Mouse (Mus musculus): ENCODE data around the gene Gramd1b.

Gramd1b gene

GRCm38 (mm10) chr9:40375518-40375917 lies 155.7 kb downstream of the Gramd1b start:
- DNase-seq (ENCODE audit: extremely low read depth, low read depth, low spot score), result no peak

GRCm38 (mm10) chr9:40374992-40375391 lies 156.2 kb downstream of the Gramd1b start:
- no peak for DNase-seq (ENCODE audit: extremely low read depth, low read depth, low spot score)

- DNase-seq (ENCODE audit: extremely low read depth, low read depth, low spot score), result no peak
Measured at GRCm38 (mm10) chr9:40374533-40374971, 156.6 kb downstream of the Gramd1b start.

- DNase-seq (ENCODE audit: extremely low read depth, low read depth, low spot score), result no peak
Measured at GRCm38 (mm10) chr9:40374052-40374451, 157.1 kb downstream of the Gramd1b start.

- no peak for DNase-seq (ENCODE audit: extremely low read depth, low read depth, low spot score)
Measured at GRCm38 (mm10) chr9:40370151-40370550, 161.0 kb downstream of the Gramd1b start.

GRCm38 (mm10) chr9:40366795-40367194 lies 164.4 kb downstream of the Gramd1b start:
- no peak for DNase-seq (ENCODE audit: extremely low read depth, low read depth, low spot score)

- DNase-seq (ENCODE audit: extremely low read depth, low read depth, low spot score), result no peak
Measured at GRCm38 (mm10) chr9:40364312-40364711, 166.9 kb downstream of the Gramd1b start.

- DNase-seq (ENCODE audit: extremely low read depth, low read depth, low spot score), result no peak
Measured at GRCm38 (mm10) chr9:40361970-40362369, 169.2 kb downstream of the Gramd1b start.

- DNase-seq (ENCODE audit: extremely low read depth, low read depth, low spot score), result no peak
Measured at GRCm38 (mm10) chr9:40358408-40358896, 172.7 kb downstream of the Gramd1b start.

GRCm38 (mm10) chr9:40356768-40357446 lies 174.3 kb downstream of the Gramd1b start:
- no peak for DNase-seq (ENCODE audit: extremely low read depth, low read depth, low spot score)

GRCm38 (mm10) chr9:40356368-40356767 lies 174.8 kb downstream of the Gramd1b start:
- DNase-seq (ENCODE audit: extremely low read depth, low read depth, low spot score), result no peak

- no peak for DNase-seq (ENCODE audit: extremely low read depth, low read depth, low spot score)
Measured at GRCm38 (mm10) chr9:40355406-40355805, 175.8 kb downstream of the Gramd1b start.

GRCm38 (mm10) chr9:40353596-40353995 lies 177.6 kb downstream of the Gramd1b start:
- DNase-seq (ENCODE audit: extremely low read depth, low read depth, low spot score), result no peak

GRCm38 (mm10) chr9:40350640-40351039 lies 180.5 kb downstream of the Gramd1b start:
- DNase-seq (ENCODE audit: extremely low read depth, low read depth, low spot score), result no peak

GRCm38 (mm10) chr9:40350052-40350451 lies 181.1 kb downstream of the Gramd1b start:
- DNase-seq (ENCODE audit: extremely low read depth, low read depth, low spot score), result no peak

GRCm38 (mm10) chr9:40349554-40349953 lies 181.6 kb downstream of the Gramd1b start:
- DNase-seq (ENCODE audit: extremely low read depth, low read depth, low spot score), result no peak

GRCm38 (mm10) chr9:40348714-40349233 lies 182.4 kb downstream of the Gramd1b start:
- DNase-seq (ENCODE audit: extremely low read depth, low read depth, low spot score), result no peak

GRCm38 (mm10) chr9:40346232-40346984 lies 184.8 kb downstream of the Gramd1b start:
- DNase-seq (ENCODE audit: extremely low read depth, low read depth, low spot score), result no peak

GRCm38 (mm10) chr9:40345493-40346231 lies 185.5 kb downstream of the Gramd1b start:
- no peak for DNase-seq (ENCODE audit: extremely low read depth, low read depth, low spot score)

GRCm38 (mm10) chr9:40344801-40345492 lies 186.2 kb downstream of the Gramd1b start:
- DNase-seq (ENCODE audit: extremely low read depth, low read depth, low spot score), result no peak

GRCm38 (mm10) chr9:40343828-40344227 lies 187.4 kb downstream of the Gramd1b start:
- DNase-seq (ENCODE audit: extremely low read depth, low read depth, low spot score), result no peak
